Comparison of ENCODE assay signal across 20 mouse cellular contexts in genomic region chr4:102775596-102776270, GRCm38 (mm10). TPM values are rescaled to one million over a fixed set of nuclear protein-coding genes. Genes with fewer than 3 reads are reported as not detected.
A peak's percentile ranks its signal among the peaks of the same experiment; 100 is the strongest.
DNase-seq lines count a peak whose midpoint lies in the region; ATAC-seq and TF ChIP-seq lines count a peak whose summit lies in the region.
"Had no signal": no experiment of that assay in that cellular context is flagged by ENCODE, and none has a peak within 500 bp of the region (broad histone marks: within the 10 kb centered on the region; RNA-seq: fewer than 3 reads in every experiment).

No protein-coding gene starts in this region.

- no peaks in the 10 kb centered on the region for H3K9me3 ChIP-seq in forebrain, embryonic 10.5 days
- H3K9me3 ChIP-seq in forebrain, embryonic 14.5 days (replicated peaks; ENCODE audit: control insufficient read depth, low read length) = no peaks in the 10 kb centered on the region
- no peaks in the 10 kb centered on the region for H3K9me3 ChIP-seq in intestine, embryonic 14.5 days (ENCODE audit: control insufficient read depth, low read length)
- H3K9me3 ChIP-seq in intestine, embryonic 15.5 days = no peaks in the 10 kb centered on the region
- no peaks in the 10 kb centered on the region for H3K9me3 ChIP-seq in kidney, postnatal 0 days (replicated peaks; ENCODE audit: low read length)
- H3K9me3 ChIP-seq: embryonic facial prominence, embryonic 12.5 days; forebrain, embryonic 15.5 days; hindbrain, embryonic 13.5 days had no signal

- 0 out of 2 replicates have a peak overlapping the region, but pooled peaks have one; percentile 53 for H3K27ac ChIP-seq in forebrain, embryonic 10.5 days
- no peak overlapping the region for H3K27ac ChIP-seq in forebrain, embryonic 14.5 days (ENCODE audit: low read depth, low read length)
- H3K27ac ChIP-seq in intestine, embryonic 14.5 days (ENCODE audit: low read depth) = no peak overlapping the region
- H3K27ac ChIP-seq in intestine, embryonic 15.5 days = no peak overlapping the region
- H3K27ac ChIP-seq in kidney, postnatal 0 days = no peak overlapping the region
- H3K27ac ChIP-seq in kidney, adult 2 months (ENCODE audit: insufficient read depth, low read depth, low read length) = no peak overlapping the region
- H3K27ac ChIP-seq: embryonic facial prominence, embryonic 12.5 days; forebrain, embryonic 15.5 days; hindbrain, embryonic 13.5 days; hindbrain, postnatal 0 days had no signal

- H3K4me1 ChIP-seq in forebrain, embryonic 10.5 days = peaks cover 32% of the 10 kb centered on the region
- peaks cover 4% of the 10 kb centered on the region; the same call in 1 of the 2 replicates for H3K4me1 ChIP-seq in forebrain, embryonic 14.5 days (ENCODE audit: control insufficient read depth, insufficient read depth, low read length)
- H3K4me1 ChIP-seq in intestine, embryonic 14.5 days (replicated peaks; ENCODE audit: control insufficient read depth, insufficient read depth, low read length) = no peaks in the 10 kb centered on the region; the same call in 1 of the 2 replicates
- no peaks in the 10 kb centered on the region for H3K4me1 ChIP-seq in intestine, embryonic 15.5 days (replicated peaks)
- no peaks in the 10 kb centered on the region; the same call in 1 of the 2 replicates for H3K4me1 ChIP-seq in kidney, postnatal 0 days (replicated peaks; ENCODE audit: insufficient read depth, low read length)
- no peaks in the 10 kb centered on the region for H3K4me1 ChIP-seq in kidney, adult 2 months (ENCODE audit: control insufficient read depth, insufficient read depth, low read length)
- H3K4me1 ChIP-seq: forebrain, embryonic 15.5 days had no signal

- H3K27me3 ChIP-seq in forebrain, embryonic 10.5 days (ENCODE audit: poor library complexity, severe bottlenecking) = no peaks in the 10 kb centered on the region
- no peaks in the 10 kb centered on the region for H3K27me3 ChIP-seq in forebrain, embryonic 14.5 days (replicated peaks; ENCODE audit: control insufficient read depth, insufficient read depth, low read length)
- no peaks in the 10 kb centered on the region for H3K27me3 ChIP-seq in intestine, embryonic 14.5 days (replicated peaks; ENCODE audit: control insufficient read depth, insufficient read depth, low read length)
- no peaks in the 10 kb centered on the region for H3K27me3 ChIP-seq in intestine, embryonic 15.5 days (replicated peaks)
- H3K27me3 ChIP-seq in kidney, postnatal 0 days (ENCODE audit: insufficient read depth, low read length) = no peaks in the 10 kb centered on the region
- H3K27me3 ChIP-seq in kidney, adult 2 months (replicated peaks; ENCODE audit: control insufficient read depth, insufficient read depth, low read length) = no peaks in the 10 kb centered on the region
- H3K27me3 ChIP-seq: embryonic facial prominence, embryonic 12.5 days; forebrain, embryonic 15.5 days; hindbrain, embryonic 13.5 days had no signal

- H3K4me3 ChIP-seq in forebrain, embryonic 10.5 days = no peak overlapping the region
- H3K4me3 ChIP-seq in forebrain, embryonic 14.5 days (ENCODE audit: low read depth, low read length) = no peak overlapping the region
- H3K4me3 ChIP-seq in intestine, embryonic 14.5 days (ENCODE audit: low read depth, low read length) = no peak overlapping the region
- H3K4me3 ChIP-seq in intestine, embryonic 15.5 days (replicated peaks) = no peak overlapping the region
- H3K4me3 ChIP-seq in kidney, postnatal 0 days (replicated peaks; ENCODE audit: low read depth, low read length) = no peak overlapping the region
- H3K4me3 ChIP-seq in kidney, adult 2 months (ENCODE audit: insufficient read depth, low read depth, low read length) = no peak overlapping the region
- H3K4me3 ChIP-seq: embryonic facial prominence, embryonic 12.5 days; forebrain, embryonic 15.5 days; hindbrain, embryonic 13.5 days had no signal

- no peaks in the 10 kb centered on the region for H3K36me3 ChIP-seq in forebrain, embryonic 10.5 days (replicated peaks)
- no peaks in the 10 kb centered on the region for H3K36me3 ChIP-seq in forebrain, embryonic 14.5 days (ENCODE audit: control insufficient read depth, insufficient read depth, low read length)
- H3K36me3 ChIP-seq in intestine, embryonic 14.5 days (ENCODE audit: control insufficient read depth, insufficient read depth, low read length) = no peaks in the 10 kb centered on the region
- no peaks in the 10 kb centered on the region for H3K36me3 ChIP-seq in intestine, embryonic 15.5 days
- no peaks in the 10 kb centered on the region for H3K36me3 ChIP-seq in kidney, postnatal 0 days (ENCODE audit: insufficient read depth, low read length)
- no peaks in the 10 kb centered on the region for H3K36me3 ChIP-seq in kidney, adult 2 months (ENCODE audit: control insufficient read depth, insufficient read depth, low read length)
- H3K36me3 ChIP-seq: embryonic facial prominence, embryonic 12.5 days; forebrain, embryonic 15.5 days; G1E; hindbrain, embryonic 13.5 days had no signal

- no peak overlapping the region for H3K4me2 ChIP-seq in forebrain, embryonic 14.5 days (ENCODE audit: low read length)
- H3K4me2 ChIP-seq in intestine, embryonic 14.5 days (ENCODE audit: low read length) = no peak overlapping the region
- no peak overlapping the region for H3K4me2 ChIP-seq in intestine, embryonic 15.5 days (replicated peaks)
- no peak overlapping the region for H3K4me2 ChIP-seq in kidney, postnatal 0 days (ENCODE audit: low read length)
- H3K4me2 ChIP-seq: embryonic facial prominence, embryonic 12.5 days; forebrain, embryonic 15.5 days; hindbrain, embryonic 13.5 days had no signal

- DNase-seq in forebrain, embryonic 10.5 days (ENCODE audit: extremely low spot score, low spot score) = no peak
- no peak for DNase-seq in forebrain, embryonic 14.5 days (ENCODE audit: low spot score)
- DNase-seq in intestine, embryonic 14.5 days (ENCODE audit: low spot score) = peak; percentile 20
- DNase-seq in kidney, postnatal 0 days (ENCODE audit: low spot score) = peak; percentile 51
- DNase-seq in kidney, adult 2 months = no peak
- DNase-seq in liver = no peak
- DNase-seq: adrenal gland, adult 8-10 months; adrenal gland, postnatal 36 days; B cell, adult 2 months; cerebellum, adult 2 months; cerebellum, postnatal 10 days; gastrocnemius, postnatal 10 days; heart, postnatal 14 days had no signal

- no peak for TF ChIP-seq POLR2A in kidney, adult 2 months (IDR thresholded peaks at IDR 0.05; ENCODE audit: low read depth, low read length)

- no peak for ATAC-seq in forebrain, embryonic 14.5 days
- no peak for ATAC-seq in intestine, embryonic 14.5 days (replicated peaks; ENCODE audit: low FRiP score, low TSS enrichment, low read depth)
- no peak for ATAC-seq in intestine, embryonic 15.5 days
- ATAC-seq in kidney, postnatal 0 days (replicated peaks; ENCODE audit: low FRiP score, low read depth) = peak; percentile 65
- ATAC-seq: CD4-positive, CD25-positive, alpha-beta regulatory T cell, adult 4 months; forebrain, embryonic 15.5 days; hindbrain, postnatal 0 days had no signal

- no peak overlapping the region for H3K9ac ChIP-seq in forebrain, embryonic 14.5 days (ENCODE audit: low read length)
- H3K9ac ChIP-seq in intestine, embryonic 14.5 days (ENCODE audit: low read length) = no peak overlapping the region
- H3K9ac ChIP-seq in intestine, embryonic 15.5 days = no peak overlapping the region
- H3K9ac ChIP-seq in kidney, postnatal 0 days (ENCODE audit: low read depth, low read length) = no peak overlapping the region
- H3K9ac ChIP-seq: embryonic facial prominence, embryonic 12.5 days; forebrain, embryonic 15.5 days; hindbrain, embryonic 13.5 days had no signal

- 53% methylated on average over 2 of the region's 2 CpGs for WGBS in forebrain, embryonic 10.5 days
- 30% methylated on average over 2 of the region's 2 CpGs for WGBS in forebrain, embryonic 14.5 days
- 62% methylated on average over 2 of the region's 2 CpGs for WGBS in intestine, embryonic 14.5 days
- WGBS in intestine, embryonic 15.5 days = 68% methylated on average over 2 of the region's 2 CpGs
- WGBS in kidney, postnatal 0 days = 33% methylated on average over 2 of the region's 2 CpGs
- WGBS in kidney, adult 2 months = 61% methylated on average over 2 of the region's 2 CpGs

- TF ChIP-seq CTCF in kidney, postnatal 0 days (IDR thresholded peaks at IDR 0.05; ENCODE audit: low read depth) = no peak
- TF ChIP-seq CTCF in kidney, adult 2 months (conservative IDR thresholded peaks at IDR 0.05; ENCODE audit: insufficient read depth, insufficient read length, low read depth, low read length) = no peak

RNA-seq across cellular contexts. Expression of gene Sgip1, which starts 34.6 kb away (rescaled TPM):
- polyA plus RNA-seq in forebrain, embryonic 10.5 days (2016; fragmentation: Nextera tagmentation; extraction: Ambion mirVana) = 7.5 and 8.3 TPM in 2 replicates
- 21.6 and 38.3 TPM in 2 replicates for polyA plus RNA-seq in forebrain, embryonic 14.5 days (2014; fragmentation: Nextera tagmentation; extraction: Ambion mirVana)
- 13.0 and 16.2 TPM in 2 replicates for polyA plus RNA-seq in intestine, embryonic 14.5 days (2014; fragmentation: Nextera tagmentation; extraction: Ambion mirVana)
- polyA plus RNA-seq in intestine, embryonic 15.5 days (2015; fragmentation: Nextera tagmentation; extraction: Ambion mirVana) = 9.9 and 10.1 TPM in 2 replicates
- polyA plus RNA-seq in kidney, postnatal 0 days (2015; fragmentation: Nextera tagmentation; extraction: Ambion mirVana) = 5.7 and 7.6 TPM in 2 replicates
- polyA plus RNA-seq in kidney, adult 2 months (2012; rRNA removed) = 0.95 and 1.1 TPM in 2 replicates
- polyA plus RNA-seq: G1E had no signal

Comparison
In these comparisons a context has a peak if more than half of its experiments do, and no peak if none do; other contexts are left out.
1. DNase-seq: peak in intestine, embryonic 14.5 days (single experiment) and kidney, postnatal 0 days (single experiment); none in forebrain, embryonic 10.5 days (single experiment), forebrain, embryonic 14.5 days (single experiment), kidney, adult 2 months (single experiment) and liver (single experiment).